Mouse (Mus musculus): ENCODE measurements around the gene Otulin. TPM values are rescaled to one million over a fixed set of nuclear protein-coding genes. Genes with fewer than 3 reads are reported as not detected.

The Otulin gene
- polyA plus RNA-seq, 1 experiment from 2014 or later: 28.3 TPM

DNA sequence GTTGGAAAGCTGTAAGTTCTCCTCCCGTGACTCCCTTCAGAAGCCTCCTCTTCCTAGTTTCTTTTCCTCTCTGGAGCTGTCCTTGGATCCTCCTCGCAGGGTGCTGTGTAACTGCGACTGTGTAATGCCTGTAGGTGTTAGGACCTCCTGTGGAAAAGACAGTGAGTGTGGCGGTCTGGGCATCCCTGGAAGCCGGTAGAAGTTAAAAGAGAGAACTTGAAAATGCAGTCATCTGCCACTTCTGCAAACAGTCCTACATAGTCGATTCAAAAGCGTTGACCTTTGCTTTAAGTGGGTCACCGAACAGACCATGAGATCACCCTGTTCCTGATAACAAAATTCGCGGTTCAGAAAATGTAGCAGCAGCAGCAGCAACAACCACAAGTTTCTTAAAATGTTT lies 137.0 kb downstream of the Otulin start:
- DNase-seq (ENCODE audit: low spot score): peak; percentile 76
- no peaks in the 10 kb centered on the region for H3K27me3 ChIP-seq (ENCODE audit: insufficient read depth, poor library complexity, severe bottlenecking)
- no peak overlapping the region for H3K4me3 ChIP-seq
- H3K4me1 ChIP-seq: peaks cover 74% of the 10 kb centered on the region
- H3K9me3 ChIP-seq: no peaks in the 10 kb centered on the region
- no peaks in the 10 kb centered on the region for H3K36me3 ChIP-seq
- peak overlapping the region; percentile 57 for H3K27ac ChIP-seq
- 27% methylated on average over 10 of the region's 10 CpGs for WGBS

- Histone ChIP-seq H3K4me1 (peaks cover 82% of the 10 kb centered on the region), H3K4me3 (no peak overlapping the region), H3K27me3 (ENCODE audit: insufficient read depth, poor library complexity, severe bottlenecking) (no peaks in the 10 kb centered on the region), H3K9me3 (no peaks in the 10 kb centered on the region), H3K27ac (peak overlapping the region; percentile 42; the same call in 1 of the 2 replicates), H3K36me3 (no peaks in the 10 kb centered on the region)
- DNase-seq (ENCODE audit: low spot score): no peak
- 41% methylated on average over 1 of the region's 1 CpGs for WGBS
Observed at GRCm38 (mm10) chr15:27492734-27493133, 137.8 kb downstream of the Otulin start.

Small RNAs within 50 kb of the gene (microRNA-seq; reads per million reads assigned to microRNA genes)
- not detected for gene Mir7117

Other genes with a start within 250 kb of the Otulin start
- 8.4 and 11.0 TPM in 2 replicates for gene Ank, start 164.0 kb downstream of the Otulin start, polyA plus RNA-seq (2016; fragmentation: Nextera tagmentation; extraction: Ambion mirVana)
- gene Otulinl, start 50.9 kb upstream of the Otulin start, polyA plus RNA-seq (2016; fragmentation: Nextera tagmentation; extraction: Ambion mirVana): 3.9 and 4.2 TPM in 2 replicates